Mouse (Mus musculus) mesoderm, embryonic 11.5 days (tissue): ENCODE results near the gene Vmn1r111.
"Not testable (repeated sequence)": the region's sequence is repeated elsewhere in the genome, so short reads cannot be mapped to it uniquely, and the experiment has no call there.

Experiments
- DNase-seq: peaks from one replicate; pipeline ENCODE4 v3.0.0-alpha.2; 2012; ENCODE audit warnings: low read depth, low spot score

The Vmn1r111 gene

DNA sequence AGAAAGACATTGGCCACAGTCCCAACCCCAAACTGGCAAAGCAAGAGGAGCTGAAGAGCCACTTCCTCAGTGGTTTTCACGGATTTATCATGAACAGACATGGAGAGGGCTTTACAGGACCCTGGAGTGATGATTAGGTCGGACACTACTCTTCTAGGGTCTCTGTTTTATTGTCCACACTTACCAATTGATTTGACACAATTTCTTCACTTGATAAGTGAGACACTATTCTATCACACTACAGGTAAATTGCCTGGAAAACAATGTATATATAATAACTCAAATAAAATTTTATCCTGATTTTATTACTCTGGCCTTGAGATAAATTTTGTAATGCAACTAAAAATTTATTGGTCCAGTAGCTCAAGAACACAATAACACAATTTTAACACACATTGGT is at the start of gene Vmn1r111:
Vmn1r111 (minus strand) TSS at position 101 of the 400 bp plus-strand sequence.
- not testable (repeated sequence) for DNase-seq

DNA sequence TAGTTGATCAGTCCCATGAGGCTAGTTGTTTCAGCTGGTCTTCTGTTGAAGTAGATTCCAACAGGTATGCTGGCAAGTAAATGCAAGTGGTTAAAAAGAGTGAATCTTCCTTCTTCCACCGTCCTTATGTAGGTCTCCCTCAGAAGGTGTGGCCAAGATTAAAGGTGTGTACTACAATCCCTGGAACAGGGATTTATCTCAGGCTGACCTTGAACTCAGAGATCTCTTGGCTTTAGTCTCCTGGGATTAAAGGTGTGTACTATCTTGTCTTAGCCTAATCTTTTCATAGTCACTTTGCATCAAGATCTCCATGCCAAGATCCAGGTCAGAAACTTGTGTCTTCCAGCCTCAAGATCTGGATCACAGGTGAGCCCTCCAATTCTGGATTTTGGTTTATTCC is 27.5 kb upstream of the Vmn1r111 start, which contains the start of gene Gm10668:
Gm10668 (minus strand) TSS at position 101 of the 400 bp plus-strand sequence.
- DNase-seq, result not testable (repeated sequence)

DNA sequence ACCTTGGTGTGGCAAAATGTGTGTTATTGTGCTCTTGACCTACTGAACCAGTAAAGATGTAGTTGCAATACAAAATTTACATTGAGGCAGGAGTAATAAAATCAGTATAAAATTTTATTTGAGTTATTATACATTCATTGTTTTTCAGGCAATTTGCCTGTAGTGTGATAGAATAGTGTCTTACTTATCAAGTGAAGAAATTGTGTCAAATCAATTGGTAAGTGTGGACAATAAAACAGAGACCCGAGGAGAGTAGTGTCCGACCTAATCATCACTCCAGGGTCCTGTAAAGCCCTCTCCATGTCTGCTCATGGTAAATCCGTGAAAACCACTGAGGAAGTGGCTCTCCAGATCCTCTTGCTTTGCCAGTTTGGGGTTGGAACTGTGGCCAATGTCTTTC is 34.4 kb downstream of the Vmn1r111 start, which contains the start of gene Vmn1r107:
Vmn1r107 (plus strand) TSS at position 301 of the 400 bp plus-strand sequence.
- not testable (repeated sequence) for DNase-seq
